Mouse (Mus musculus) hindbrain, embryonic 11.5 days (tissue): ENCODE measurements around the gene Cep85l. TPM values are rescaled to one million over a fixed set of nuclear protein-coding genes. Genes with fewer than 3 reads are reported as not detected.

Experiments used
- ATAC-seq: fragments of 200-750 bp; cut with Nextera tagmentation; 2 replicates; pipeline ENCODE4 v1.8.0; 2017; ENCODE audit warnings: mild to moderate bottlenecking, moderate TSS enrichment, moderate library complexity; ENCODE audit not compliant: low FRiP score
- DNase-seq: peaks from one replicate; pipeline ENCODE4 v3.0.0-alpha.2; 2015; ENCODE audit warnings: low spot score
- H3K27ac ChIP-seq: fragments of 300-500 bp; sonication (generic); 2 replicates; pipeline ENCODE4 v1.5.1; 2014; ENCODE audit warnings: mild to moderate bottlenecking, low read depth, low read length
- H3K27me3 ChIP-seq: fragments of 300-500 bp; sonication (generic); 2 replicates; pipeline ENCODE4 v1.6.1; 2014; ENCODE audit warnings: mild to moderate bottlenecking, low read length, moderate library complexity, mixed read lengths; ENCODE audit not compliant: control insufficient read depth, insufficient read depth
- H3K36me3 ChIP-seq: fragments of 300-500 bp; sonication (generic); 2 replicates; pipeline ENCODE4 v1.6.1; 2014; ENCODE audit warnings: mild to moderate bottlenecking, low read length, moderate library complexity, mixed read lengths; ENCODE audit not compliant: control insufficient read depth, insufficient read depth
- H3K4me1 ChIP-seq: fragments of 300-500 bp; sonication (generic); replicated peaks from 2 replicates; pipeline ENCODE4 v1.6.1; 2014; ENCODE audit warnings: low read length, mixed read lengths; ENCODE audit not compliant: control insufficient read depth, insufficient read depth
- H3K4me2 ChIP-seq: fragments of 300-500 bp; sonication (generic); replicated peaks from 2 replicates; pipeline ENCODE4 v1.6.1; 2014; ENCODE audit warnings: mild to moderate bottlenecking, low read depth, low read length
- H3K4me3 ChIP-seq: fragments of 300-500 bp; sonication (generic); 2 replicates; pipeline ENCODE4 v1.5.1; 2014; ENCODE audit warnings: low read depth, low read length
- H3K9ac ChIP-seq: fragments of 300-500 bp; sonication (generic); 2 replicates; pipeline ENCODE4 v1.6.1; 2014; ENCODE audit warnings: low read depth, low read length
- H3K9me3 ChIP-seq: fragments of 300-500 bp; sonication (generic); 2 replicates; pipeline ENCODE4 v1.6.1; 2016; ENCODE audit warnings: low read length; ENCODE audit not compliant: control insufficient read depth
- WGBS: fragments of 180-500 bp; shearing (Covaris S2); extraction: QIAGEN DNeasy Blood & Tissue Kit; methylation state at CpG from one replicate; pipeline ENCODE4 v1.1.7; 2014; 5-methylcytosine and 5-hydroxymethylcytosine counted together
- polyA plus RNA-seq: library from polyadenylated mRNA; unstranded; fragments of >200 nt; fragmentation: Nextera tagmentation; extraction: Ambion mirVana; gene quantifications from 2 replicates; pipeline ENCODE4 v1.2.1, GENCODE M21; 2014

Cep85l gene
- polyA plus RNA-seq, 1 experiment from 2014 or later: 13.0 TPM

DNA sequence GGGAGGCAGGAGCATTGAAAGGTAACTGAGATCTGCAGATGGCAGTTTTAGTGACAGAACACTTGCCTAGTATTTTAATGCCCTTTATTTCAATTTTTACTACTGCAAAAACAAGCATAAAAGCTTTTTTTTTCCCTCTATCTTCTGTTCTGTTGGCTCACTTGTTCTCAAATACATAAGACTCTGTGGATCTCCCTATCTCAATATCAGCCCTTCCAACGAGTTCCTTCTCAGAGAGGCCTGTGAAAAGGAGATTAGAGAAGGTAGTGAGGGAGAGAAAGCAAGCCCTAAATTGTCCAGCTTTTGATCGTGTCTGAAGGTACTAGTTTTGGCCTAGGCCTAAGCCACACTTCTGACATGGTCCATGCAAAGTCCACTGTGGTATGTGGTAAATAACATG is 150.6 kb downstream of the Cep85l start:
- WGBS: 87% methylated on average over 2 of the region's 2 CpGs
- Histone ChIP-seq H3K27ac (no peak overlapping the region), H3K4me3 (no peak overlapping the region), H3K4me2 (no peak overlapping the region), H3K4me1 (no peaks in the 10 kb centered on the region), H3K9ac (no peak overlapping the region), H3K27me3 (no peaks in the 10 kb centered on the region), H3K36me3 (no peaks in the 10 kb centered on the region), H3K9me3 (no peaks in the 10 kb centered on the region)
- DNase-seq (no peak), ATAC-seq (no peak)

Other genes starting within 250 kb of the Cep85l start
- gene Pln, start 42.3 kb downstream of the Cep85l start, polyA plus RNA-seq: 1.5 and 1.7 TPM in 2 replicates
- gene Asf1a, start 216.8 kb upstream of the Cep85l start, polyA plus RNA-seq: 165 and 167 TPM in 2 replicates